8 mouse cellular contexts compared by ENCODE assay signal in the genomic region with DNA sequence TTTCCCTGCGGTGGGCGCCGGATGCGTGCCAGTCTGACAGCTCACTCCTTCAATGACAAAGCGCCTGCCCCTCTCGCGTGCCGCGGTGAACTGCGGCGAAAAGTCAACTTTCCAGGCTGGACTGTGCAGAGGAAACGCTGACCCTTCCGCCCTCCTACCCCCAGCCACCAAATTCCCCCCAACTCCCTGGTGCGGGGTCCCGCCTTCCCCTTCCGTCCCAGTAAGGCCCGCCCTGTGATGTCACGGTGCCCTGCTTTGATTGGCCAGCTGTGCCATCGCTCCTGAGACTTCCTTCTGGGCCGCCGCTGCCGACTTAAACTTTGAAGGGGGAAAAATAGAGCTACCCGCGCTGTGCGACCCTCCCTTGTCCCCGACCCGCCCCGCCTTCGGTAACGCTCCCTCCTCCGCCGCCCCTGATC. TPM values are rescaled to one million over a fixed set of nuclear protein-coding genes. Genes with fewer than 3 reads are reported as not detected.
A peak's percentile ranks its signal among the peaks of the same experiment; 100 is the strongest.
DNase-seq lines count a peak whose midpoint lies in the region; ATAC-seq and TF ChIP-seq lines count a peak whose summit lies in the region.

A gene (plus strand): TSS at position 258 of the 419 bp plus-strand sequence.

- H3K27ac ChIP-seq in heart, embryonic 11.5 days (ENCODE audit: low read depth, low read length): peak within 1 kb of the TSS; percentile 78
- H3K27ac ChIP-seq in kidney, embryonic 15.5 days: peak within 1 kb of the TSS; percentile 89
- H3K27ac ChIP-seq in limb, embryonic 15.5 days: peak within 1 kb of the TSS; percentile 89
- H3K27ac ChIP-seq in midbrain, postnatal 0 days (ENCODE audit: low read depth, low read length): peak within 1 kb of the TSS; percentile 43

- H3K4me1 ChIP-seq in erythroblast, embryonic 14.5 days (ENCODE audit: control insufficient read depth): peaks cover 64% of the 10 kb centered on the region
- H3K4me1 ChIP-seq in heart, embryonic 11.5 days (ENCODE audit: control insufficient read depth, insufficient read depth, low read length): peaks cover 13% of the 10 kb centered on the region
- peaks cover 49% of the 10 kb centered on the region for H3K4me1 ChIP-seq in kidney, embryonic 15.5 days
- H3K4me1 ChIP-seq in limb, embryonic 15.5 days: peaks cover 36% of the 10 kb centered on the region
- H3K4me1 ChIP-seq in midbrain, postnatal 0 days (ENCODE audit: insufficient read depth, low read length): peaks cover 14% of the 10 kb centered on the region

- no peaks in the 10 kb centered on the region for H3K27me3 ChIP-seq in erythroblast, embryonic 14.5 days (ENCODE audit: control insufficient read depth)
- no peaks in the 10 kb centered on the region for H3K27me3 ChIP-seq in heart, embryonic 11.5 days (ENCODE audit: control insufficient read depth, insufficient read depth, low read length)
- no peaks in the 10 kb centered on the region for H3K27me3 ChIP-seq in kidney, embryonic 15.5 days
- H3K27me3 ChIP-seq in limb, embryonic 15.5 days: no peaks in the 10 kb centered on the region
- no peaks in the 10 kb centered on the region for H3K27me3 ChIP-seq in midbrain, postnatal 0 days (ENCODE audit: insufficient read depth, low read length)

- H3K9ac ChIP-seq in heart, embryonic 11.5 days (ENCODE audit: low read depth, low read length): peak within 1 kb of the TSS; percentile 78
- H3K9ac ChIP-seq in kidney, embryonic 15.5 days: peak within 1 kb of the TSS; percentile 69
- H3K9ac ChIP-seq in limb, embryonic 15.5 days: peak within 1 kb of the TSS; percentile 62
- H3K9ac ChIP-seq in midbrain, postnatal 0 days (replicated peaks; ENCODE audit: low read length, poor library complexity, severe bottlenecking): peak within 1 kb of the TSS; percentile 67

- under 1% methylated on average over 32 of the region's 32 CpGs for WGBS in heart, embryonic 11.5 days (ENCODE audit: insufficient replicate concordance)
- WGBS in kidney, embryonic 15.5 days: under 1% methylated on average over 27 of the region's 32 CpGs
- 1% methylated on average over 32 of the region's 32 CpGs for WGBS in limb, embryonic 15.5 days
- 1% methylated on average over 29 of the region's 32 CpGs for WGBS in midbrain, postnatal 0 days

- ATAC-seq in heart, embryonic 11.5 days (replicated peaks; ENCODE audit: insufficient number of reproducible peaks, low FRiP score, low TSS enrichment): peak; percentile 74
- ATAC-seq in kidney, embryonic 15.5 days (replicated peaks; ENCODE audit: low FRiP score): peak; percentile 90
- ATAC-seq in limb, embryonic 15.5 days (ENCODE audit: insufficient number of reproducible peaks, low FRiP score, low TSS enrichment, low read depth): peak; percentile 88
- ATAC-seq in midbrain, postnatal 0 days (ENCODE audit: low FRiP score): peak; percentile 80

- DNase-seq in CD4-positive helper T cell, adult 2 months (ENCODE audit: low read depth, low spot score): peak; percentile 87
- DNase-seq in brain, embryonic 18.5 days (ENCODE audit: low read depth, low spot score): peak; percentile 73
- DNase-seq in midbrain, postnatal 0 days (ENCODE audit: low spot score): peak; percentile 90
- DNase-seq in spleen, postnatal 10 days (ENCODE audit: low spot score in 2 of 2): peak; percentile 90 to 92

- peaks cover 46% of the 10 kb centered on the region for H3K36me3 ChIP-seq in erythroblast, embryonic 14.5 days (ENCODE audit: control insufficient read depth)
- H3K36me3 ChIP-seq in heart, embryonic 11.5 days (ENCODE audit: control insufficient read depth, insufficient read depth, low read length): peaks cover 30% of the 10 kb centered on the region
- H3K36me3 ChIP-seq in kidney, embryonic 15.5 days: peaks cover 46% of the 10 kb centered on the region
- peaks cover 50% of the 10 kb centered on the region for H3K36me3 ChIP-seq in limb, embryonic 15.5 days
- peaks cover 33% of the 10 kb centered on the region for H3K36me3 ChIP-seq in midbrain, postnatal 0 days (ENCODE audit: insufficient read depth, low read length)

- peak within 1 kb of the TSS; percentile 80 for H3K4me3 ChIP-seq in erythroblast, embryonic 14.5 days (replicated peaks)
- peak within 1 kb of the TSS; percentile 63 for H3K4me3 ChIP-seq in heart, embryonic 11.5 days (ENCODE audit: low read depth, low read length)
- H3K4me3 ChIP-seq in kidney, embryonic 15.5 days (replicated peaks): peak within 1 kb of the TSS; percentile 70
- H3K4me3 ChIP-seq in limb, embryonic 15.5 days: peak within 1 kb of the TSS; percentile 62
- peak within 1 kb of the TSS; percentile 56 for H3K4me3 ChIP-seq in midbrain, postnatal 0 days (ENCODE audit: low read depth, low read length)

- H3K9me3 ChIP-seq in erythroblast, embryonic 14.5 days (ENCODE audit: control insufficient read depth, low read length): no peaks in the 10 kb centered on the region
- H3K9me3 ChIP-seq in heart, embryonic 11.5 days (replicated peaks; ENCODE audit: control insufficient read depth, low read length): no peaks in the 10 kb centered on the region
- no peaks in the 10 kb centered on the region for H3K9me3 ChIP-seq in kidney, embryonic 15.5 days (replicated peaks)
- no peaks in the 10 kb centered on the region for H3K9me3 ChIP-seq in limb, embryonic 15.5 days
- no peaks in the 10 kb centered on the region for H3K9me3 ChIP-seq in midbrain, postnatal 0 days (ENCODE audit: low read length)

- peak within 1 kb of the TSS; percentile 93 for H3K4me2 ChIP-seq in heart, embryonic 11.5 days
- peak within 1 kb of the TSS; percentile 97 for H3K4me2 ChIP-seq in kidney, embryonic 15.5 days
- peak within 1 kb of the TSS; percentile 92 for H3K4me2 ChIP-seq in limb, embryonic 15.5 days
- peak within 1 kb of the TSS; percentile 95 for H3K4me2 ChIP-seq in midbrain, postnatal 0 days (ENCODE audit: low read depth, low read length, poor library complexity, severe bottlenecking)

- TF ChIP-seq CTCF in midbrain, postnatal 0 days (IDR thresholded peaks at IDR 0.05): no peak

RNA-seq across cellular contexts. Expression of the gene that starts here (rescaled TPM):
- polyA plus RNA-seq in erythroblast, embryonic 14.5 days (2012): 0.61 and 0.66 TPM in 2 replicates
- polyA plus RNA-seq in heart, embryonic 11.5 days (2014; fragmentation: Nextera tagmentation; extraction: Ambion mirVana): 10.8 and 11.6 TPM in 2 replicates
- polyA plus RNA-seq in kidney, embryonic 15.5 days (2015; fragmentation: Nextera tagmentation; extraction: Ambion mirVana): 14.6 and 17.7 TPM in 2 replicates
- 20.5 and 21.9 TPM in 2 replicates for polyA plus RNA-seq in limb, embryonic 15.5 days (2015; fragmentation: Nextera tagmentation; extraction: Ambion mirVana)
- 3.2 and 4.9 TPM in 2 replicates for total RNA-seq in midbrain, postnatal 0 days (2014; rRNA removed)
- 3.9 TPM in 2 replicates for polyA plus RNA-seq in midbrain, postnatal 0 days (2015; fragmentation: Nextera tagmentation; extraction: Ambion mirVana)

Comparison
In these comparisons a context has a peak if more than half of its experiments do, and no peak if none do; other contexts are left out.
1. Peak in every context shown above with its lines: DNase-seq, ATAC-seq, H3K4me3 ChIP-seq and H3K27ac ChIP-seq.